ENCODE assay signal across 8 mouse cellular contexts in genomic region chr2:60863827-60864226, GRCm38 (mm10).
DNase-seq lines count a peak whose midpoint lies in the region; ATAC-seq and TF ChIP-seq lines count a peak whose summit lies in the region.

No protein-coding gene starts in this region.

- H3K4me1 ChIP-seq in forebrain, embryonic 14.5 days (ENCODE audit: control insufficient read depth, insufficient read depth, low read length), result no peaks in the 10 kb centered on the region
- H3K4me1 ChIP-seq in forebrain, embryonic 10.5 days, result peaks cover 4% of the 10 kb centered on the region; the same call in 1 of the 2 replicates
- H3K4me1 ChIP-seq in liver, postnatal 0 days (ENCODE audit: insufficient read depth), result peaks cover 38% of the 10 kb centered on the region
- peaks cover 6% of the 10 kb centered on the region for H3K4me1 ChIP-seq in hindbrain, embryonic 12.5 days

- ATAC-seq in forebrain, embryonic 14.5 days, result peak; percentile 26; the same call in 1 of the 2 replicates
- ATAC-seq in liver, postnatal 0 days, result peak; percentile 46
- no peak for ATAC-seq in activated CD4-positive, CD25-positive, alpha-beta regulatory T cell, adult 4 months
- ATAC-seq in hindbrain, embryonic 12.5 days (ENCODE audit: low FRiP score), result no peak

- H3K27ac ChIP-seq in forebrain, embryonic 14.5 days (ENCODE audit: low read depth, low read length), result no peak overlapping the region
- H3K27ac ChIP-seq in forebrain, embryonic 10.5 days, result no peak overlapping the region
- peak overlapping the region; percentile 90 for H3K27ac ChIP-seq in liver, postnatal 0 days (ENCODE audit: low read depth)
- H3K27ac ChIP-seq in hindbrain, embryonic 12.5 days, result no peak overlapping the region

- no peaks in the 10 kb centered on the region for H3K9me3 ChIP-seq in forebrain, embryonic 14.5 days (replicated peaks; ENCODE audit: control insufficient read depth, low read length)
- H3K9me3 ChIP-seq in forebrain, embryonic 10.5 days, result peaks cover 4% of the 10 kb centered on the region; the same call in 1 of the 2 replicates
- H3K9me3 ChIP-seq in liver, postnatal 0 days (ENCODE audit: low read length), result no peaks in the 10 kb centered on the region
- no peaks in the 10 kb centered on the region for H3K9me3 ChIP-seq in hindbrain, embryonic 12.5 days (replicated peaks)

- 79% methylated on average over 2 of the region's 2 CpGs for WGBS in forebrain, embryonic 14.5 days
- 90% methylated on average over 2 of the region's 2 CpGs for WGBS in forebrain, embryonic 10.5 days
- 70% methylated on average over 2 of the region's 2 CpGs for WGBS in liver, postnatal 0 days (ENCODE audit: insufficient replicate concordance)
- 97% methylated on average over 2 of the region's 2 CpGs for WGBS in hindbrain, embryonic 12.5 days

- peak; percentile 64 for DNase-seq in forebrain, embryonic 14.5 days (ENCODE audit: low spot score)
- no peak for DNase-seq in forebrain, embryonic 10.5 days (ENCODE audit: extremely low spot score, low spot score)
- DNase-seq in brain, adult 2 months (ENCODE audit: low read depth, low spot score), result peak; percentile 81
- peak; percentile 52 for DNase-seq in kidney, postnatal 14 days
- DNase-seq in liver, postnatal 0 days, result peak; percentile 56
- no peak for DNase-seq in embryo, embryonic 10.5 days (ENCODE audit: low spot score)

- H3K36me3 ChIP-seq in forebrain, embryonic 14.5 days (ENCODE audit: control insufficient read depth, insufficient read depth, low read length), result no peaks in the 10 kb centered on the region
- H3K36me3 ChIP-seq in forebrain, embryonic 10.5 days (replicated peaks), result peaks cover 2% of the 10 kb centered on the region; the same call in 1 of the 2 replicates
- H3K36me3 ChIP-seq in liver, postnatal 0 days (replicated peaks; ENCODE audit: insufficient read depth, low read length), result 0 out of 2 replicates have a peak, but pooled peaks cover 3% of the 10 kb centered on the region
- H3K36me3 ChIP-seq in hindbrain, embryonic 12.5 days, result no peaks in the 10 kb centered on the region

- H3K9ac ChIP-seq in forebrain, embryonic 14.5 days (ENCODE audit: low read length), result no peak overlapping the region
- H3K9ac ChIP-seq in liver, postnatal 0 days (replicated peaks), result no peak overlapping the region
- H3K9ac ChIP-seq in hindbrain, embryonic 12.5 days, result no peak overlapping the region

- H3K4me3 ChIP-seq in forebrain, embryonic 14.5 days (ENCODE audit: low read depth, low read length), result no peak overlapping the region
- no peak overlapping the region for H3K4me3 ChIP-seq in forebrain, embryonic 10.5 days
- no peak overlapping the region for H3K4me3 ChIP-seq in liver, postnatal 0 days (ENCODE audit: low read depth, low read length)
- no peak overlapping the region for H3K4me3 ChIP-seq in hindbrain, embryonic 12.5 days

- TF ChIP-seq EP300 in liver, postnatal 0 days (IDR thresholded peaks at IDR 0.05; ENCODE audit: low read depth), result no peak

- TF ChIP-seq CTCF in liver, postnatal 0 days (IDR thresholded peaks at IDR 0.05; ENCODE audit: low read depth), result no peak

- H3K27me3 ChIP-seq in forebrain, embryonic 14.5 days (replicated peaks; ENCODE audit: control insufficient read depth, insufficient read depth, low read length), result no peaks in the 10 kb centered on the region
- peaks cover 42% of the 10 kb centered on the region for H3K27me3 ChIP-seq in forebrain, embryonic 10.5 days (ENCODE audit: poor library complexity, severe bottlenecking)
- H3K27me3 ChIP-seq in liver, postnatal 0 days (ENCODE audit: insufficient read depth, low read length), result no peaks in the 10 kb centered on the region
- H3K27me3 ChIP-seq in hindbrain, embryonic 12.5 days, result no peaks in the 10 kb centered on the region

- no peak overlapping the region for H3K4me2 ChIP-seq in forebrain, embryonic 14.5 days (ENCODE audit: low read length)
- no peak overlapping the region for H3K4me2 ChIP-seq in liver, postnatal 0 days (ENCODE audit: low read depth, low read length)
- H3K4me2 ChIP-seq in hindbrain, embryonic 12.5 days (replicated peaks), result no peak overlapping the region

Comparison
In these comparisons a context has a peak if more than half of its experiments do, and no peak if none do; other contexts are left out.
1. DNase-seq: peak in forebrain, embryonic 14.5 days (single experiment), brain, adult 2 months (single experiment), kidney, postnatal 14 days (single experiment) and liver, postnatal 0 days (single experiment); none in forebrain, embryonic 10.5 days (single experiment) and embryo, embryonic 10.5 days (single experiment).
2. ATAC-seq: peak in forebrain, embryonic 14.5 days (single experiment) and liver, postnatal 0 days (single experiment); none in activated CD4-positive, CD25-positive, alpha-beta regulatory T cell, adult 4 months (single experiment) and hindbrain, embryonic 12.5 days (single experiment).